Mouse (Mus musculus): ENCODE results near the gene Zg16. TPM values are rescaled to one million over a fixed set of nuclear protein-coding genes. Genes with fewer than 3 reads are reported as not detected.

Zg16 gene
- total RNA-seq, 2 experiments from 2014 or later, result not detected

GRCm38 (mm10) chr7:127012845-127013244 lies 74.3 kb downstream of the Zg16 start:
- intact Hi-C loops (cut with DNase I), result no loop called here
- no peak for DNase-seq (ENCODE audit: low spot score)

- intact Hi-C loops (cut with DNase I), result no loop called here
- no peak for DNase-seq (ENCODE audit: low spot score)
These were observed 74.8 kb downstream of the Zg16 start for GRCm38 (mm10) chr7:127012374-127012773.

- no peak for DNase-seq (ENCODE audit: low spot score)
- intact Hi-C loops (cut with DNase I), result no loop called here
These were observed 75.4 kb downstream of the Zg16 start for GRCm38 (mm10) chr7:127011717-127012116.

GRCm38 (mm10) chr7:127011051-127011450 lies 76.1 kb downstream of the Zg16 start:
- intact Hi-C loops (cut with DNase I), result no loop called here
- DNase-seq (ENCODE audit: low spot score), result no peak

GRCm38 (mm10) chr7:127009307-127010085 lies 77.6 kb downstream of the Zg16 start:
- DNase-seq (ENCODE audit: low spot score), result no peak
- intact Hi-C loops (cut with DNase I), result loop anchor here (5.0 kb wide), 1 partner anchor 93 kb away; no protein-coding TSS in a partner anchor

GRCm38 (mm10) chr7:127008239-127009019 lies 78.7 kb downstream of the Zg16 start:
- DNase-seq (ENCODE audit: low spot score), result peak; percentile 84
- intact Hi-C loops (cut with DNase I), result loop anchor here (5.0 kb wide), 1 partner anchor 94 kb away; no protein-coding TSS in a partner anchor

- intact Hi-C loops (cut with DNase I), result loop anchor here (5.0 kb wide), 1 partner anchor 95 kb away; no protein-coding TSS in a partner anchor
These were observed 79.7 kb downstream of the Zg16 start for GRCm38 (mm10) chr7:127007313-127008024.

GRCm38 (mm10) chr7:127004122-127004875 lies 82.8 kb downstream of the Zg16 start:
- no peak for DNase-seq (ENCODE audit: low spot score)
- intact Hi-C loops (cut with DNase I), result no loop called here

More at GRCm38 (mm10) chr7:127007313-127008024, 79.7 kb downstream of the Zg16 start:
- DNase-seq (ENCODE audit: low spot score), result no peak

- DNase-seq (ENCODE audit: low spot score), result no peak
- intact Hi-C loops (cut with DNase I), result no loop called here
These were observed 83.5 kb downstream of the Zg16 start for GRCm38 (mm10) chr7:127003620-127004019.

Small RNA genes within 50 kb of the gene (microRNA-seq; reads per million reads assigned to microRNA genes)
- not detected for gene Gm44343

Other genes starting within 250 kb of the Zg16 start
- gene Doc2a, start 239.9 kb downstream of the Zg16 start, total RNA-seq (2021), result not detected
- gene Hirip3, start 225.4 kb downstream of the Zg16 start, total RNA-seq (2021), result 1 to 10 TPM; 5.1 to 5.5 TPM
- 10 to 100 TPM; 17.7 to 18.9 TPM for gene Ino80e, start 225.0 kb downstream of the Zg16 start, total RNA-seq (2021)
- 10 to 100 TPM; 43.6 to 44.6 TPM for gene Taok2, start 202.6 kb downstream of the Zg16 start, total RNA-seq (2021)
- gene Tmem219, start 164.4 kb downstream of the Zg16 start, total RNA-seq (2021), result 10 to 100 TPM in 1 of 2 experiments, 1 to 10 TPM in 1; 7.6 to 11.5 TPM
- gene Kctd13, start 158.4 kb downstream of the Zg16 start, total RNA-seq (2021), result 1 to 10 TPM; 5.3 to 6.8 TPM
- not detected for gene Asphd1, start 137.7 kb downstream of the Zg16 start, total RNA-seq (2021)
- gene Sez6l2, start 136.8 kb downstream of the Zg16 start, total RNA-seq (2021), result 10 to 100 TPM in 1 of 2 experiments, 1 to 10 TPM in 1; 8.3 to 11.4 TPM
- 10 to 100 TPM; 52.0 to 56.6 TPM for gene Cdipt, start 111.4 kb downstream of the Zg16 start, total RNA-seq (2021)
- under 1 TPM in 1 of 2 experiments, not detected in 1; 0.25 TPM for gene Cdiptos, start 111.2 kb downstream of the Zg16 start, total RNA-seq (2021)
- 10 to 100 TPM; 44.9 to 47.3 TPM for gene Mvp, start 72.7 kb downstream of the Zg16 start, total RNA-seq (2021)
- 1 to 10 TPM in 1 of 2 experiments, not detected in 1; 1.7 TPM for gene Pagr1b, start 70.8 kb downstream of the Zg16 start, total RNA-seq (2021)
- gene Pagr1a, start 70.0 kb downstream of the Zg16 start, total RNA-seq (2021), result 10 to 100 TPM; 12.5 to 12.9 TPM
- gene Gm42742, start 66.2 kb downstream of the Zg16 start, total RNA-seq (2021), result 10 to 100 TPM; 21.5 to 22.6 TPM
- gene Prrt2, start 66.1 kb downstream of the Zg16 start, total RNA-seq (2021), result 1 to 10 TPM in 1 of 2 experiments, under 1 TPM in 1; 0.60 to 1.2 TPM
- 10 to 100 TPM; 66.7 to 69.1 TPM for gene Maz, start 60.3 kb downstream of the Zg16 start, total RNA-seq (2021)
- 1 to 10 TPM; 1.7 to 2.3 TPM for gene Kif22, start 44.9 kb downstream of the Zg16 start, total RNA-seq (2021)
- 1 to 10 TPM; 1.4 to 1.7 TPM for gene AI467606, start 4.0 kb upstream of the Zg16 start, total RNA-seq (2021)
- not detected for gene Qprt, start 34.9 kb upstream of the Zg16 start, total RNA-seq (2021)
- under 1 TPM; 0.36 to 0.56 TPM for gene Spn, start 50.5 kb upstream of the Zg16 start, total RNA-seq (2021)
- 10 to 100 TPM; 35.6 to 38.1 TPM for gene Cd2bp2, start 108.7 kb upstream of the Zg16 start, total RNA-seq (2021)
- gene Tbc1d10b, start 121.1 kb upstream of the Zg16 start, total RNA-seq (2021), result 10 to 100 TPM; 28.8 to 29.1 TPM
- gene Mylpf, start 121.6 kb upstream of the Zg16 start, total RNA-seq (2021), result 1 to 10 TPM in 1 of 2 experiments, under 1 TPM in 1; 0.99 to 2.9 TPM
- gene Zfp553, start 145.7 kb upstream of the Zg16 start, total RNA-seq (2021), result 1 to 10 TPM; 6.0 to 7.1 TPM
- 1 to 10 TPM; 3.2 to 6.7 TPM for gene Sept1, start 145.8 kb upstream of the Zg16 start, total RNA-seq (2021)
- gene Zfp771, start 156.9 kb upstream of the Zg16 start, total RNA-seq (2021), result 10 to 100 TPM; 17.1 to 20.9 TPM
- gene Dctpp1, start 173.4 kb upstream of the Zg16 start, total RNA-seq (2021), result 10 to 100 TPM; 46.7 to 47.5 TPM
- 10 to 100 TPM; 27.8 to 30.0 TPM for gene Sephs2, start 186.7 kb upstream of the Zg16 start, total RNA-seq (2021)
- gene Itgal, start 208.9 kb upstream of the Zg16 start, total RNA-seq (2021), result 1 to 10 TPM; 1.2 to 2.0 TPM